ENCODE assay signal across 20 mouse cellular contexts in the genomic region with DNA sequence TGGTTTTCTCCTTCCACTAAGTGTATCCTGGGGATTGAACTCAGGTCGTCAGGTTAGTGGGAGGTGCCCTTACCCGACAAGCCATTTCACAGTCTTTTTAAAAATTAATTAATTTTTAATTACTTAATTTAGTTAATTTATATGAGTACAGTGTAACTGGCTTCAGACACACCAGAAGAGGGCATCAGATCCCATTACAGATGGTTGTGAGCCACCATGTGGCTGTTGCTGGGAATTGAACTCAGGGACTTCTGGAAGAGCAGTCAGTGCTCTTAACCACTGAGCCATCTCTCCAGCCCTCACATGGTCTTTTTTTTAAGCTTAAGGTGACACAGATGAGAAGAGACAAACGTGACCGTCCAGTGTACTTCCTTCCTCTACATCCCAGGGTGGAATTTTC. TPM values are rescaled to one million over a fixed set of nuclear protein-coding genes. Genes with fewer than 3 reads are reported as not detected.
"Had no signal": no experiment of that assay in that cellular context is flagged by ENCODE, and none has a peak within 500 bp of the region (broad histone marks: within the 10 kb centered on the region; RNA-seq: fewer than 3 reads in every experiment).

No protein-coding gene starts in this region.

- DNase-seq: kidney, adult 11 months; kidney, adult 9 months; kidney, postnatal 10 days; layer of hippocampus, adult 9-11 months; layer of hippocampus, postnatal 36 days; left cerebral cortex, postnatal 4 days; lung, postnatal 36 days; midbrain, embryonic 14.5 days; retina, postnatal 1 day; right cerebral cortex, postnatal 4 days; spleen, adult 18-20 months; thymus, adult 2 months; thymus, postnatal 25 days had no signal

- H3K4me2 ChIP-seq: limb, embryonic 13.5 days; liver, embryonic 11.5 days; lung, embryonic 15.5 days; neural tube, embryonic 13.5 days had no signal

- H3K9me3 ChIP-seq: limb, embryonic 13.5 days; lung, embryonic 15.5 days; midbrain, embryonic 10.5 days; neural tube, embryonic 13.5 days had no signal

- H3K27ac ChIP-seq: limb, embryonic 13.5 days; lung, embryonic 15.5 days; midbrain, embryonic 10.5 days; neural tube, embryonic 13.5 days had no signal

- H3K4me3 ChIP-seq: limb, embryonic 13.5 days; lung, embryonic 15.5 days; midbrain, embryonic 10.5 days; neural tube, embryonic 13.5 days had no signal

- H3K36me3 ChIP-seq: limb, embryonic 13.5 days; lung, embryonic 15.5 days; midbrain, embryonic 10.5 days; neural tube, embryonic 13.5 days had no signal

- H3K9ac ChIP-seq: limb, embryonic 13.5 days; lung, embryonic 15.5 days; neural tube, embryonic 13.5 days had no signal

RNA-seq across cellular contexts. Expression of a gene that starts 2.8 kb away (rescaled TPM):
- polyA plus RNA-seq: midbrain, embryonic 14.5 days had no signal

RNA-seq across cellular contexts. Expression of a gene that starts 3.6 kb away (rescaled TPM):
- total RNA-seq: layer of hippocampus, postnatal 36 days; left cerebral cortex, postnatal 4 days; megakaryocyte, adult 5-6 weeks had no signal
- polyA plus RNA-seq: limb, embryonic 13.5 days; liver, embryonic 11.5 days; liver, embryonic 16.5 days; midbrain, embryonic 14.5 days had no signal
